Mouse (Mus musculus): ENCODE data around the gene Dand5. TPM values are rescaled to one million over a fixed set of nuclear protein-coding genes. Genes with fewer than 3 reads are reported as not detected.

Gene Dand5
- polyA plus RNA-seq, 1 experiment from 2014 or later: 7.1 TPM

DNA sequence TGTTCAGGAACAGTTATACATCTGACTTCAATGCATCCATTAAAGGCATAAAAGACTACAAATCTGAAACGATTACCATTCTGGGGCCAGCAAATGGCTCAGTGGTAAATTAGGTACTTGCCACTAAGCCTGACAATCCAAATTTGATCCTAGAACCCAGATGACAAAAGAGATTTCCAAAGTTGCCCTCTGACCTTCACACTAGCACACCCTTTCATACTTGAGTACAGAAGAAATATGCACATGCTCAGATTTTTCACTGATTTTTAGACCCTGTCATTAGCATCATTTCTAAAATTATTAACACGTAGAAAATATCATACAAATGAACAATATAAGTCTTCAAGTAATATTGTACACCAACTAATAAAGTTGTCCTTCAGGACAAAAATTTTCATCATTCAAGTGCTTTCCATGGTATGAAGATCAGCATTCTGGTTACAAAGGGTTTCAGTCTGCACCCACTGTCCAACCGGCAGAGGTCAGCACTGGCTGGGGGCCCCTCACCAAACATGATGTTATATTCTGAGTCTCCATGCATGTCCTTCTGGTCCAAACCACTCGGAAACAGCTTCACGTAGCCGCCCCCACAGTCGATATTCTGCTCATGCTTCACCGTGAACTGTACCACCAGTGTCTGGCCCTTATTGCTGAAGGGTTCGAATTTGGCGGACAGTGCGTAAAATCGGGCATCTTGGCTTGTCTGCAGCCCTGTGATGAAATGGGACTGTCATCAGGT lies 22.9 kb upstream of the Dand5 start:
- H3K4me2 ChIP-seq (replicated peaks; ENCODE audit: low read depth, low read length): peak overlapping the region; percentile 74
- peaks cover 28% of the 10 kb centered on the region for H3K36me3 ChIP-seq (ENCODE audit: control insufficient read depth, insufficient read depth, low read length)
- H3K9ac ChIP-seq (ENCODE audit: low read depth, low read length): peak overlapping the region; percentile 99
- ATAC-seq (ENCODE audit: low FRiP score) (no peak), DNase-seq (ENCODE audit: low spot score) (peak; percentile 60)
- peaks cover 7% of the 10 kb centered on the region; the same call in 1 of the 2 replicates for H3K4me1 ChIP-seq (replicated peaks; ENCODE audit: control insufficient read depth, insufficient read depth, low read length)
- no peaks in the 10 kb centered on the region for H3K9me3 ChIP-seq (ENCODE audit: control insufficient read depth, low read length)
- WGBS: 15% methylated on average over 12 of the region's 12 CpGs
- H3K27me3 ChIP-seq (ENCODE audit: control insufficient read depth, insufficient read depth, low read length): no peaks in the 10 kb centered on the region
- 0 out of 2 replicates have a peak overlapping the region, but pooled peaks have one; percentile 80 for H3K27ac ChIP-seq (ENCODE audit: low read depth, low read length)
- peak overlapping the region; percentile 96 for H3K4me3 ChIP-seq (ENCODE audit: low read depth, low read length)

DNA sequence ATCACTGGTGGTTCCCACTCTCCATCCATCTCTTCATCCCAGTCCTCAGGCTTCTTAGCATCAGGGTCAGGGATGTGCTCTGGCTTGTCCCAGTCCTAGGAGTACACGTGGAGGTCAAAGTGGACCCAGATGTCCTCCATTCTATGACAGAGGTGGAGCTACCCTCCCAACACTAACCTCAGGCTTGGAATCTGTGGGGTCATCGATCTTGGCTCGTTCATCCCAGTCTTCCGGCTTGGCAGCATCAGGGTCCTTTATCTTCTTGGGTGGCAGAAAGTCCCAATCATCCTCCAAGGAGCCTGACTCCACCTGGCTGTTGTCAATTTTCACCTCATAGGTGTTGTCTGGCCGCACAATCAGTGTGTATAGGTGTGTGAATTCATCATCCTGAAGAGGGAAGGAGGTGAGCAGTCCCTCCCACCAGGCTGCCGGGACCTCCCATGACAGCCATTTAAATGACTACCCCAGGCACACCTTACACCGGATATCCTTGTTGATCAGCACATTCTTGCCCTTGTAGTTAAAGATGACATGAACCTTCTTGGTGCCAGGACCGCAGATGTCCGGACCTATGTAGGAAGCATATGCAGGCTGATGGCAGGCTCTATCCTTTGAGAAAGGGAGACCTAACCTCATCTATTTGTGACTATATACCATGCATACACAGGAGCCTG lies 21.9 kb upstream of the Dand5 start:
- H3K27ac ChIP-seq (ENCODE audit: low read depth, low read length): no peak overlapping the region
- DNase-seq (ENCODE audit: low spot score): no peak
- WGBS: 93% methylated on average over 9 of the region's 9 CpGs

DNA sequence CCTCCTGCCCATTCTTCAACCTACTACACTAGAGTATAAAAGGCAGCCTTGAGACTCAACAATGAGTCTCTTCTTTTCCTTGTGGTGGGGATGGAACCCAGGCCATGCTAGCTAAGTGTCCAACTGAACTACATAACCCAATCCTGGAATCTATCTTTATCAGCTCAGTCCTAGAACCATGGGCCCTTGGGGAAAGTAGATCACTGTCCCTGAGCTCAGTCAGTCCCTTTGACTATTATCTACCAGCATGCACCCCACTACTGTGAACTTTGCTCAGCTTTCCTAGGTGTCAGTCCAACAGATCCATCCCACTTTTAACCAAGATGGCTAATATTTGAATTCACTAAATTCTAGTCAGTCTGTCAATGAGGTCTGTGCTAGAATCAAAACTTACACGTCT lies 18.9 kb upstream of the Dand5 start:
- no peak for DNase-seq (ENCODE audit: low spot score)
- Histone ChIP-seq H3K4me3 (ENCODE audit: low read depth, low read length) (no peak overlapping the region), H3K27me3 (ENCODE audit: control insufficient read depth, insufficient read depth, low read length) (no peaks in the 10 kb centered on the region), H3K36me3 (ENCODE audit: control insufficient read depth, insufficient read depth, low read length) (peaks cover 43% of the 10 kb centered on the region), H3K4me1 (replicated peaks; ENCODE audit: control insufficient read depth, insufficient read depth, low read length) (peaks cover 12% of the 10 kb centered on the region), H3K9me3 (ENCODE audit: control insufficient read depth, low read length) (no peaks in the 10 kb centered on the region), H3K9ac (ENCODE audit: low read depth, low read length) (no peak overlapping the region), H3K4me2 (replicated peaks; ENCODE audit: low read depth, low read length) (no peak overlapping the region), H3K27ac (ENCODE audit: low read depth, low read length) (no peak overlapping the region)
- WGBS: 90% methylated on average over 1 of the region's 1 CpGs
- no peak for ATAC-seq (ENCODE audit: low FRiP score)

More for the DNA sequence above, 21.9 kb upstream of the Dand5 start:
- H3K4me1 ChIP-seq (replicated peaks; ENCODE audit: control insufficient read depth, insufficient read depth, low read length): peaks cover 8% of the 10 kb centered on the region
- H3K9me3 ChIP-seq (ENCODE audit: control insufficient read depth, low read length): no peaks in the 10 kb centered on the region
- peak overlapping the region; percentile 96 for H3K4me3 ChIP-seq (ENCODE audit: low read depth, low read length)
- peak overlapping the region; percentile 99; the same call in 1 of the 2 replicates for H3K9ac ChIP-seq (ENCODE audit: low read depth, low read length)
- no peaks in the 10 kb centered on the region for H3K27me3 ChIP-seq (ENCODE audit: control insufficient read depth, insufficient read depth, low read length)
- H3K36me3 ChIP-seq (ENCODE audit: control insufficient read depth, insufficient read depth, low read length): peaks cover 28% of the 10 kb centered on the region
- no peak for ATAC-seq (ENCODE audit: low FRiP score)
- H3K4me2 ChIP-seq (replicated peaks; ENCODE audit: low read depth, low read length): peak overlapping the region; percentile 74

DNA sequence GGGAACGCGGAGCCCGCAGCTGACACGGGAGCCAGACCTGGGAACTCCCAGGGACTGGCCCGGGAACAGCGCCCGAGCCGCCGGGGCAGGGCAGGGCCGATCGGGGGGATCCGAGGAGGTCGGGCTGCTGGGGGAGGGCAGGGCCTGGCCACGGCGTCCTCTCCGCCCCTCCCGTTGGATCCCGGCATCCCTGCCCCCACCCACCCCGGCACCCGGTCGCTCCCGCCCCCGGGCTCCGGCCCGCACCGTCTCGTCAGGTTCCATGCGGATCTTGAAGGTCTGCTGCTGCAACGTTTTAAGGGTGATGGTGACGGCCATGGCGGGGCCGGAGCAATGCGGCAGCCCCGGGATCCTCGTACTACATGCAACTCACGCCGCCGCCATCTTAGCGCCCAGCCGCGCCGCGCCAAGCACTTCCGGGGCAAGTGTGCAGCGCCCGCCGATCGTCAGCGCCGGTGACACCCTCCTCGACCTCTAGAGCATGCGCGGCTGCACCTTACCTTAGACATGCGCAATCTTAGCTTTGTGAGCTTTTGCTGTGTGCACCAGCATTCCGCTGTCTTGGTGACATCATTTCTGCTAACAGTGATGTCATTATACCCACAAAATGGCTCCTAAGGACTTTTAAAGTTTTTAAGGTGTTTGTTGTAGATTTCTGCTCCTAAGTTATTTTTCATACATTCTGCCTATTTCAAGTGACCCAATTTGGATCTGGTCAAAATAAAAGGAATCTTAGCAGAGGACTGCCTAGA lies 17.8 kb upstream of the Dand5 start, which contains the start of gene Rad23a:
Gene Rad23a (minus strand): TSS at position 418 of the 752 bp plus-strand sequence.
- WGBS: under 1% methylated on average over 54 of the region's 55 CpGs
- H3K4me1 ChIP-seq (replicated peaks; ENCODE audit: control insufficient read depth, insufficient read depth, low read length): peaks cover 12% of the 10 kb centered on the region

DNA sequence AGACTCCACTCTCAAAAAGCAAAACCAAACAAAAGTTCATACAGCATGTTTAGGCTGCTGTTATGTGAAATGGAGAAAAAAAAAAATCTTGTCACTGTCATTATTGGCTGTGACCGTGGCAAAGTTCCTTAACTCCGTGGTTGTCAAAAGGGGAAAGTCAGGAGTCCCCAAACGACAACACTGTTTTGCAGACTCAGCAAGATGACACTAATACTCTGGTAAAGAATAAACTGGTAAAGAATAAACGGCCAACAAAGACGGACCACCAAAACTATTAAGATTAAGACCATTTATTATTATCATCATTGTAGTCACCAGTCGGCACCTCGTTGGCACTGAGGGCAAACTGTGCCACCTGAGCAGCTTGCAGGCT lies 17.2 kb upstream of the Dand5 start:
- Histone ChIP-seq H3K9ac (ENCODE audit: low read depth, low read length) (peak overlapping the region; percentile 85), H3K4me2 (replicated peaks; ENCODE audit: low read depth, low read length) (peak overlapping the region; percentile 60), H3K9me3 (ENCODE audit: control insufficient read depth, low read length) (no peaks in the 10 kb centered on the region), H3K4me3 (ENCODE audit: low read depth, low read length) (peak overlapping the region; percentile 96), H3K27ac (ENCODE audit: low read depth, low read length) (peak overlapping the region; percentile 75), H3K27me3 (ENCODE audit: control insufficient read depth, insufficient read depth, low read length) (no peaks in the 10 kb centered on the region), H3K4me1 (replicated peaks; ENCODE audit: control insufficient read depth, insufficient read depth, low read length) (peaks cover 12% of the 10 kb centered on the region), H3K36me3 (ENCODE audit: control insufficient read depth, insufficient read depth, low read length) (peaks cover 44% of the 10 kb centered on the region)
- ATAC-seq (ENCODE audit: low FRiP score) (no peak), DNase-seq (ENCODE audit: low spot score) (no peak)
- 5% methylated on average over 7 of the region's 7 CpGs for WGBS

More for the DNA sequence above, 17.8 kb upstream of the Dand5 start, which contains the start of gene Rad23a:
- Histone ChIP-seq H3K27me3 (ENCODE audit: control insufficient read depth, insufficient read depth, low read length) (no peaks in the 10 kb centered on the region), H3K9ac (ENCODE audit: low read depth, low read length) (peak within 1 kb of the TSS; percentile 85), H3K4me2 (replicated peaks; ENCODE audit: low read depth, low read length) (peak within 1 kb of the TSS; percentile 60), H3K36me3 (ENCODE audit: control insufficient read depth, insufficient read depth, low read length) (peaks cover 45% of the 10 kb centered on the region), H3K27ac (ENCODE audit: low read depth, low read length) (peak within 1 kb of the TSS; percentile 75), H3K9me3 (ENCODE audit: control insufficient read depth, low read length) (no peaks in the 10 kb centered on the region), H3K4me3 (ENCODE audit: low read depth, low read length) (peak within 1 kb of the TSS; percentile 96)
- peak; percentile 94 for DNase-seq (ENCODE audit: low spot score)
- peak; percentile 96 for ATAC-seq (ENCODE audit: low FRiP score)

DNA sequence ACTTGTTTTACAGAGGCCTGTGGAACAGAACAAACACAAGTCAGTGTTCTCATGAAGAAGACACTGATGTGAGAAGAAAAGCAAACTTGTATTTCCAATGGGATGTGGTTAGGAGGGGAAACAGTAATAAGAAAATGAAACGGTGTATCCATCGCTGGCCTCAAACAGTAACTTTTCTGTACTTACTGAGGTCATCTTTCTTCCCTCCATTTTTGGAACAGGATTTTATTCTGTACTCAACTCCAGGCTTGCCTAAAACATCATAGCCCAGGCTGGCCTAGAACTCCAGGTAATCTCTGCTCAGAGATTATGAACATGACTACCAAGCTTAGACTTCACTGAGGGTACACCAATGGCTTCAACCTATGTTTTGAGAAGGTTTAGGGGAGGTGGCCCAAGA lies 16.8 kb upstream of the Dand5 start:
- DNase-seq (ENCODE audit: low spot score) (no peak), ATAC-seq (ENCODE audit: low FRiP score) (no peak)
- Histone ChIP-seq H3K27ac (ENCODE audit: low read depth, low read length) (no peak overlapping the region), H3K4me1 (replicated peaks; ENCODE audit: control insufficient read depth, insufficient read depth, low read length) (peaks cover 12% of the 10 kb centered on the region; the same call in 1 of the 2 replicates), H3K27me3 (ENCODE audit: control insufficient read depth, insufficient read depth, low read length) (no peaks in the 10 kb centered on the region), H3K4me2 (replicated peaks; ENCODE audit: low read depth, low read length) (peak overlapping the region; percentile 60), H3K9ac (ENCODE audit: low read depth, low read length) (no peak overlapping the region; the same call in 1 of the 2 replicates), H3K9me3 (ENCODE audit: control insufficient read depth, low read length) (no peaks in the 10 kb centered on the region), H3K4me3 (ENCODE audit: low read depth, low read length) (peak overlapping the region; percentile 96), H3K36me3 (ENCODE audit: control insufficient read depth, insufficient read depth, low read length) (peaks cover 40% of the 10 kb centered on the region)
- 97% methylated on average over 2 of the region's 2 CpGs for WGBS

DNA sequence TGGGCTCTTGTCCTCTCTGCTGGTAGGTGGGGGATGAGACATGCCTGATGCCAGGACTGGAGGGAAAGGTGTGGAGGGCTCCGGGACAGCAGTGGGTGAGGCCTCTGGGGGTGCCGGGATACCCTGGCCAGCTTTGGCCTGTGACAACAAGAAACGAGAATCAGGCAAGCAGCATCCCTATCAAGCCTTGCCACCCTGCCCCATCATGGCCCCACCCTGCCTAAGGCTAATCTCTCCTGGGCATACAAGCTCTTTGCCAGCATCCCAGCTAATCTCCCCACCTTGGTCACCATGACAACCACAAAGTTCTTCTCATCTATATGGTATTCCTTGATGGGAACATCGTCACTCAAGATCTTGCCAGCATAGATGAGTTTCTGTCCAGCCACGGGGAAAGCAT lies 15.9 kb upstream of the Dand5 start:
- no peak overlapping the region for H3K4me3 ChIP-seq (ENCODE audit: low read depth, low read length)
- peaks cover 9% of the 10 kb centered on the region; the same call in 1 of the 2 replicates for H3K4me1 ChIP-seq (replicated peaks; ENCODE audit: control insufficient read depth, insufficient read depth, low read length)
- no peak overlapping the region for H3K9ac ChIP-seq (ENCODE audit: low read depth, low read length)
- H3K27me3 ChIP-seq (ENCODE audit: control insufficient read depth, insufficient read depth, low read length): no peaks in the 10 kb centered on the region
- no peak overlapping the region for H3K27ac ChIP-seq (ENCODE audit: low read depth, low read length)
- no peaks in the 10 kb centered on the region for H3K9me3 ChIP-seq (ENCODE audit: control insufficient read depth, low read length)
- no peak overlapping the region for H3K4me2 ChIP-seq (replicated peaks; ENCODE audit: low read depth, low read length)
- WGBS: 84% methylated on average over 5 of the region's 5 CpGs
- ATAC-seq (ENCODE audit: low FRiP score): no peak
- peaks cover 36% of the 10 kb centered on the region for H3K36me3 ChIP-seq (ENCODE audit: control insufficient read depth, insufficient read depth, low read length)
- DNase-seq (ENCODE audit: low spot score): no peak

DNA sequence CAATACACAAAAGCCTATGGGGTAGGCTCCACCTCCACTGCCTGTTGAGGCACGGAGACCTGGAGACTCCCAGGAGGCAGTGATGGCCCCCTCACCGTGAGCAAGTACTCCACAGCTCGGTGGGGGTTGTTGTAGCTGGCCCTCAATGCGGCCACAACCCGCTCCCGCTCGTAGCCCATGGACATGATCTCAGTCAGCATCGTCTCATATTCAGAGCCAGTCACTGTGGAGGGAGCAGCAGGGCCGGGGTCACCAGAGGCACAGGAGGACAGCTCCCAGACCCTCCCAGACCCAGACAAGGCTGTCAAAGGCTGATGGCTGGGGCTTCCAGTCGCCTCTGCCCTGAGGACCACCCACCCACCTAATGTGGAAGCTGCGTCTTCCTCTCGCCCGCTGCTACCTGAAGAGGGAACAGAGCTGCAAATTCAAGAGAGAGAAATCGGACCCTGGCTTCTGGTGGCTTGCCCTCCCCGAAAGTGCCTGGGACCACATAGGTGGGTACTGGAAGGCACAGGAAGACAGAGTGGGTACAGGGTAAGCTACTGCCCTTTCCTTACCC lies 15.4 kb upstream of the Dand5 start:
- no peak for ATAC-seq (ENCODE audit: low FRiP score)

More for the DNA sequence above, 15.4 kb upstream of the Dand5 start:
- H3K36me3 ChIP-seq (ENCODE audit: control insufficient read depth, insufficient read depth, low read length): peaks cover 31% of the 10 kb centered on the region
- H3K27ac ChIP-seq (ENCODE audit: low read depth, low read length): no peak overlapping the region
- no peaks in the 10 kb centered on the region for H3K9me3 ChIP-seq (ENCODE audit: control insufficient read depth, low read length)
- no peak overlapping the region for H3K9ac ChIP-seq (ENCODE audit: low read depth, low read length)
- H3K4me3 ChIP-seq (ENCODE audit: low read depth, low read length): no peak overlapping the region
- 79% methylated on average over 15 of the region's 15 CpGs for WGBS
- H3K4me1 ChIP-seq (replicated peaks; ENCODE audit: control insufficient read depth, insufficient read depth, low read length): peaks cover 6% of the 10 kb centered on the region; the same call in 1 of the 2 replicates
- DNase-seq (ENCODE audit: low spot score): no peak
- H3K27me3 ChIP-seq (ENCODE audit: control insufficient read depth, insufficient read depth, low read length): no peaks in the 10 kb centered on the region
- H3K4me2 ChIP-seq (replicated peaks; ENCODE audit: low read depth, low read length): no peak overlapping the region
